Mouse (Mus musculus): ENCODE measurements around the gene Gng13. TPM values are rescaled to one million over a fixed set of nuclear protein-coding genes. Genes with fewer than 3 reads are reported as not detected.

Gng13 gene
- polyA plus RNA-seq, 1 experiment = 0.37 TPM

DNA sequence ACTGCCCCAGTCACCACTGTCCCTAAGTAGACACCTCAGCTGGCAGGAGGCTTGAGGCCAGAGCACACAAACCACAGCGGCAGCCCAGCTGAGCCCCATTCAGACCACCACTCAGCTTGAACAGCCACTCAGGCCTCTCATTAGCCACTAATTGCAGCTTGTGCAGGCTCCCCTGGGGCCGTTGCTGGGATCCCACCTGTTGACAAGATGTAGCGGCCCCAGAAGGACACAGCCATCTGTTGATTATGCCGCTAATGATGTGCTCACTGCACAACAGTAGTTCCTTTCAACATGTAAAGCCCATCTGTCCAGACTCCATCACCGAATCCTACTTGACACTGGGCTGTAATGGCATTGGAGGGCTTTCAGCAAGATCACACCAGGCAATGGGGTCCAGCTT, 48.9 kb downstream of the Gng13 start:
- WGBS = 69% methylated on average over 5 of the region's 5 CpGs
- no peak for DNase-seq (ENCODE audit: low read depth, low spot score)

Other genes with a start within 250 kb of the Gng13 start
- 0.48 and 0.71 TPM in 2 replicates for gene Sstr5, start 219.9 kb upstream of the Gng13 start, polyA plus RNA-seq (2012; rRNA removed)
- 0.36 and 0.58 TPM in 2 replicates for gene Sox8, start 146.5 kb upstream of the Gng13 start, polyA plus RNA-seq (2012; rRNA removed)
- 14.0 and 14.2 TPM in 2 replicates for gene Lmf1, start 138.1 kb upstream of the Gng13 start, polyA plus RNA-seq (2012; rRNA removed)
- 18.4 and 20.4 TPM in 2 replicates for gene Chtf18, start 10.2 kb downstream of the Gng13 start, polyA plus RNA-seq (2012; rRNA removed)
- gene Rpusd1, start 10.5 kb downstream of the Gng13 start, polyA plus RNA-seq (2012; rRNA removed) = 22.1 and 22.9 TPM in 2 replicates
- gene Mslnl, start 18.9 kb downstream of the Gng13 start, polyA plus RNA-seq (2012; rRNA removed) = 0.24 and 0.26 TPM in 2 replicates
- 4.8 and 8.4 TPM in 2 replicates for gene Msln, start 37.2 kb downstream of the Gng13 start, polyA plus RNA-seq (2012; rRNA removed)
- 19.6 and 30.2 TPM in 2 replicates for gene Narfl, start 56.6 kb downstream of the Gng13 start, polyA plus RNA-seq (2012; rRNA removed)
- gene Haghl, start 68.5 kb downstream of the Gng13 start, polyA plus RNA-seq (2012; rRNA removed) = 24.0 and 26.6 TPM in 2 replicates
- 0.04 TPM in 1 of 2 replicates, not detected in the other for gene Ccdc78, start 69.4 kb downstream of the Gng13 start, polyA plus RNA-seq (2012; rRNA removed)
- 91.8 and 108 TPM in 2 replicates for gene Fam173a, start 75.7 kb downstream of the Gng13 start, polyA plus RNA-seq (2012; rRNA removed)
- 1.3 TPM in 1 of 2 replicates, not detected in the other for gene AC134908.4, start 78.5 kb downstream of the Gng13 start, polyA plus RNA-seq (2012; rRNA removed)
- 20.9 and 26.5 TPM in 2 replicates for gene Metrn, start 80.0 kb downstream of the Gng13 start, polyA plus RNA-seq (2012; rRNA removed)
- gene Fbxl16, start 91.9 kb downstream of the Gng13 start, polyA plus RNA-seq (2012; rRNA removed) = 1.6 and 2.1 TPM in 2 replicates
- gene Wdr24, start 106.5 kb downstream of the Gng13 start, polyA plus RNA-seq (2012; rRNA removed) = 30.4 and 39.6 TPM in 2 replicates
- gene Jmjd8, start 111.7 kb downstream of the Gng13 start, polyA plus RNA-seq (2012; rRNA removed) = 48.8 and 54.5 TPM in 2 replicates
- 155 and 157 TPM in 2 replicates for gene Stub1, start 116.2 kb downstream of the Gng13 start, polyA plus RNA-seq (2012; rRNA removed)
- 4.1 and 4.6 TPM in 2 replicates for gene Rhbdl1, start 120.1 kb downstream of the Gng13 start, polyA plus RNA-seq (2012; rRNA removed)
- 22.2 and 32.3 TPM in 2 replicates for gene Gm20683, start 124.6 kb downstream of the Gng13 start, polyA plus RNA-seq (2012; rRNA removed)
- gene Rhot2, start 127.7 kb downstream of the Gng13 start, polyA plus RNA-seq (2012; rRNA removed) = 59.9 and 83.1 TPM in 2 replicates
- 18.6 and 19.8 TPM in 2 replicates for gene Wdr90, start 144.3 kb downstream of the Gng13 start, polyA plus RNA-seq (2012; rRNA removed)
- 39.8 and 49.0 TPM in 2 replicates for gene Mcrip2, start 151.6 kb downstream of the Gng13 start, polyA plus RNA-seq (2012; rRNA removed)
- 78.7 and 115 TPM in 2 replicates for gene Mettl26, start 157.9 kb downstream of the Gng13 start, polyA plus RNA-seq (2012; rRNA removed)
- 0.78 and 1.0 TPM in 2 replicates for gene Wfikkn1, start 163.7 kb downstream of the Gng13 start, polyA plus RNA-seq (2012; rRNA removed)
- gene Rab40c, start 202.6 kb downstream of the Gng13 start, polyA plus RNA-seq (2012; rRNA removed) = 38.0 and 40.7 TPM in 2 replicates
- 73.7 and 90.3 TPM in 2 replicates for gene Pigq, start 227.8 kb downstream of the Gng13 start, polyA plus RNA-seq (2012; rRNA removed)
- gene Nhlrc4, start 227.8 kb downstream of the Gng13 start, polyA plus RNA-seq (2012; rRNA removed) = not detected in 2 replicates
- not detected in 2 replicates for gene A930017K11Rik, start 235.4 kb downstream of the Gng13 start, polyA plus RNA-seq (2012; rRNA removed)

Data from large intestine, adult 2 months (tissue).